Mouse (Mus musculus) adrenal gland, postnatal 10 days (tissue): ENCODE data around the gene Gpr18. TPM values are rescaled to one million over a fixed set of nuclear protein-coding genes. Genes with fewer than 3 reads are reported as not detected.

ENCODE experiments used
- DNase-seq: peaks from one replicate; pipeline ENCODE4 v3.0.0; 2021; ENCODE audit warnings: mixed read lengths
- long read RNA-seq, 2 experiments: library from polyadenylated mRNA; stranded (forward); transcript quantifications; one replicate each; pipeline ENCODE4 v2.0.0; 2021
- total RNA-seq, 2 experiments: library from RNA; stranded (reverse); gene quantifications; 2 replicates each; pipeline ENCODE4 v1.2.3; 2021

Gpr18 gene
- total RNA-seq = 1 to 10 TPM; 1.2 TPM
- long read RNA-seq, experiment 1, partial matches to known transcripts = 0 of 3 reads
- long read RNA-seq, experiment 1, other reads (novel, unspliced or antisense) = 0 of 3 reads
- long read RNA-seq, experiment 2 = 0 reads

DNA sequence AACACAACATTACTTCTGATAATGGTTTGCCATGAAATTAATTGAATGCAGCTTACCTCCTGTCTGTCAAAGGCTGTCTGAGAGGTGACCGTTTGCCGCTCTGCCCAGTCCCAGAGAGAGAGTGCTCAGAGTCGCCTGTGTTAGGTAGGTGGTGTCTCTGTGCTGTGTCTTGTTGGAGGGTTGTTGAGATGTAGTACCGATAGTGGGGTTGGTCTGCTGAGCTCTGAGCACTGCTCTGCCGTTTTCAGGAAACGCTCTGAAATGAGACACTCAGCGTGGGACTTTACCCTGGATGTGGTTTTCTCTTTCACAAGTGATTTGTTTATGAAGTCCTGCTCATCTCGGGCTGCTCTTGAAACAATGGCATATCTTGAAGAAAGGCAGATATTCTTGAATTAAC, at the start of gene Gpr18:
TSS of gene Gpr18 (minus strand) at position 161 of the 400 bp plus-strand sequence.
- no peak for DNase-seq

DNA sequence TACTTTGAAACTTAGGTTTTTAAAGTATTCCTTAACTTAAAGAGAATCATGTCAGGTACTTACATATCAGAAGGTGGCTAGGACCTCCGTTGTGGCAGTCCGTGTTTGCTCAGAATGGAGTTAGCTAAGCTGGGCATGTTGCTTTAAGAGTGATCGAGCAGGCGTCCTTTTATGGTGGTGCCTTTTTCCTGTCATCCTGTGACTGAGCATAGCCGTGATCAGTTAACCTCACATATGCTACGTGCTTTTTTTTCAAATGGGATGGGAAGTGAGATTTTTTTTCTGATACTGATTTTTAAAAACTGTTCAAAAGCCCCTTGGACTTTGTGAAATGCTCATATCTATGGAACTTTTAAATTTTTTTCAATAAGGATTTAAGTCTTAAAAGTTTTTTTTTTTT, 49.4 kb upstream of the Gpr18 start, which contains the start of gene Gpr183:
TSS of gene Gpr183 (minus strand) at position 206 of the 400 bp plus-strand sequence.
- no peak for DNase-seq

DNA sequence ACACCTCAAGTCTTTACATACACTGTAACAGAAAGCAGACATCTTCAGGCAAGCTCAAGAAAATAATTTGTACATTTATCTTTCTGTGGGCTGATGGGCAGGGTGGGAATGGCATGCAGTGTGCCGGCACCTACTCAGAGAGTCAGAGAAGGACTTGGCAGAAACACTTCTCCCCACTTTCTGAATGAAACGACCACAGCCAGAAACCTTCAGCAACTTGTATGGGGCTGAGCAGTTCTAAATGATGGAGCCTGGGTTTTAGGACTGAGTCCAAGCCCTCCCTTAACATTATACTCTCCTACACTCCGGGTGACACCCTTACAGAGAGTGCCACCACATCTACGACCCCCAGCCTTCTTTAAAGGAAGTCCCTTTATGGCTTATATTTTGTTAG, 48.4 kb upstream of the Gpr18 start:
- no peak for DNase-seq

DNA sequence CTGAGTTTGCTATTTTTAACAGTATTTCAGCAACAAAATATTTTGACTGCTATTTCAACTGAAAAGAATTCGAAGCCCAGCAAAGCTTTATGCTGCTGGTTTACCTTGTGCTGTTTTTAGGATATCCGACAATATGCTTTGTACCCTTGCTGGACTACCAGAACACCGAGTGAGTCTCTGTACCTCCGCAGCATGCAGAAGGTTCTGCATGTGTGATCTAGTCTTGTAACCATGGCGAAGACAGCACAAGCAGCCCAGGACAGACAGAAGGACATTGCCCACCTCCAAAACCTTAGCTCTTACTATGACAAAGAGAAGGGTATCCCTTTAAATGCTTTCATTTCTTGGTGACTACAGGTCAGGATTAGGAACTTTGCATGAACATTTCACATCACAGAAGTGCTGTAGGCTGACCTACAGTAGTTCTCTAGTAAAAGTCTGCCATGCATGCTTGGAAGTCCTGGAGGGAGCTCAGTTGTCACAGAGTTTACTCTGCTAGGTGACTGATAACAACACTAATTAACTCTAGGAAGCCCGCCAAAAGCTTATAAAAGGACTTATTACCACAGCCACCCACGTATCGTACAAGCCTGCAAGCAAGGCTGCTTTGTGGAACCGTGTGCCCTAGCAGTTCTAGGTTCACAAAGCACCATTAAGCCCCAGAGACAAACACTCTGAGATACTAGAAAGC, 47.8 kb upstream of the Gpr18 start:
- DNase-seq = no peak

DNA sequence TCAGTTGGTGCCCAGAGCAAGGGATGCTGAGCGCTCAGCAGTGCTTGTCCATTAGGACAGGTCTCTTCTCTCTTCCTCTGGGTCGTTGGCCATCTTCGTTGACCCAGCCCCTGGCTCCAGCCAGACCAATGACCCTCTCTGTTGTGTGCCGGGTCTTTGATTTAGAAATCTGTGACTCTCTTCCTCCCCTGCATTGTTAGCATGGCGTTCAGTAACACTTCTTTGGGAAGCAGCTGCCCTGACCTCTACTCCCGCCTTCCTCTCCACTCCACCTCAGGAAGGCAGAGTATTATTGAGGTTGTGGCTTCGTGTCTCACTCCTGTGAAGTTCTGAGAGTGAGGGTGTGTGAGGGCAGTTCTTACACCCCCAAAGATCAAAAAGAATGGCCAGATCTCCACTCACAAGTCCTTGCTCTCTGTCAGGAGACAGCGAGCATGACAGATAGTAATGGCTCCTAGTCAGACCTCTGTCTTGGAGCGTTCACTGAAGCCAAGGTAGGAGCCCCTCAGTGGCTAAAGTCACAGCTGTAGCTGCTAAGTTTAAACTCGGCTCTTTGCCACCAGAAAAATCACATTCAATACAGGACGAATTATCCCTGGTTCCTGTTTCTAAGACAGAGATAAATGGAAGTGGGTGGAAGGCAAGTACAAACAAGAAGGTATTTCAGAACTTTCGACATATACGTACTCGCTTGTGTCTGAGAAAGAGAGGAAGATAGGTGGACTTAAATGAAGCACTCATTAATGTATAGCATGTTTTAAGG, 46.7 kb upstream of the Gpr18 start:
- DNase-seq = no peak

DNA sequence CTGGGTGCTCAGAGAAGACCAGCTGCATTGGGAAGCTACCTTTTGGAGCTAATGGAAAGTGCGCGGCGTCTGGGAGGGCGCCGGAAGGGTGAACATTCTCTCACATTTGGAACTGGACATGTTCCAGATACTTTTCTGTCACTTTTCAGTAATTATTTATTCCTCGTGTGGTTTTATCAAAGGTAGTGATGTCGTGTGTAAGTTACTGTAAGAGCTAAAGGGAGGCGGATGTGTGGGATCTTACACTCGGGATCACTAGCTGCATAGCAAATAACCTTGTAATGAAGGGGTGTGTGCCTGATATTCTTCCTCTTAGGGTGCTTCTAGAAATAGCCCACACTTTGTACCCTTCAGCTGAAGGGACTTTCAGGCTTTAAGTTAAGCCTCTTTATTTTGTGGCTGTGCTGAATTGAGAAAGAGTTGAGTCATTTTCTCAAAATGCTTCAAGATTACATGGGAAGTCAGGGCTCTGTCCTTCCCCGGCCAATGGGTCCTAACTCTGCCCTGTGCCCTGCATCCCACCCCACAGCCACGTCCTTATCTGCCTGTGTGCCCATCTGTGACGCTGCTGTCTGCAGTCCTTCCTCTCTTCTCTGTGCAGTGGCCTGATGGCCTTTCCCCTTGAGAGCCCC, 46.0 kb upstream of the Gpr18 start:
- DNase-seq = no peak

DNA sequence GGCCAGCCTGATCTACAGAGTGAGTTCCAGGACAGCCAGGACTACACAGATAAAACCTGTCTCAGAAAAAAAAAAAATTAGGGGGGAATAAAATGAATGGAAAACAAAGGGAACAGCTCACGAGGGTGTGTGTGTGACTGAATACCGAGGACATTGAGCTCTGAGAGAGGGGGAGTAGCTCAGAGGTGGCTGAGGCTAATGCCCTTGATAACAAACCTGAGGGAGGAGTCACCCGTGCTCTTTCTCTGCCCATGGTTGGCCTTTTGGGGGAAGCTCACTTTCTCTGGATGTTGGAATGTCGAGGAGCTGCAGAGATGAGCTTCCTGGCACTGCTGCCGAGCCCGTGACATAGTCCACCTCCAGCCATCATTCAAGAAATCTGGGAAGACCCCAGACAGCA, 45.4 kb upstream of the Gpr18 start:
- DNase-seq = no peak

DNA sequence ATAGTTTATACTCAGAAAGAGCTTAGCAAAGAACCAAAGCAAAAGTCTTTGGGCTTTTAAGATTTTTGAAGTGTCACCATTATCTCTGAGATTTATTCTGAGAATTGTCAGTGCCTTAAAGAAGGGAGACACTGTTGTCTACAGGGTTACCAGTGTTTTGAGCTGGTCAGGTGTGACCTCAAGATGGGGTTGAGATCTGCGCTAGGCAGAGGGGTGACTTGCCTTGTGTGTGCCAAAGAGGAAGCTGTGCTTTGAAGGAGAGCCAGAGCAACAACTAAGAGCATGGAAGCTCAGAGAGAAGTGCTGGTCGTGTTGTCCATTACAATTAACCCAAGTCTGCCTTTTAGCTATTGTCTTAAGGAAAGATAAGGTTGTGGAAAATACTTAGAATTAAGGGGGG, 45.0 kb upstream of the Gpr18 start:
- DNase-seq = no peak

DNA sequence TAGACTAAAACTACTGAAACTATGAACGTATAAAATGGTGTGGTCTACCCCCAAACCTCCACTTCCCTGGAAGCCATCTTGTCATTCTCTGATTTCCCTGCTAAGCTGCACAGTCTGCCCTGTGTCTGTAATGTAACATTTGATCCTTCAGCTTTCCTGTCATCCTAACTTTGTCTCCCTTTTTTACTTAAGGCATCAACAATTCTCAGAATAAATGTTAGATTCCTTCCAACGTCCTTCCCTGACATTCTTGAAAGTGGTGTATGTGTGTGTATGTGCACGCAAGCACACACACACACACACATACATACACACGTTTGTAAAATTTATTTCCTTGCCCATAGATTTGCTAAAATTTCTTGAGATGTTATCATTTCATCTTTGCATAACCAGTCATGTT, 44.5 kb upstream of the Gpr18 start:
- no peak for DNase-seq

DNA sequence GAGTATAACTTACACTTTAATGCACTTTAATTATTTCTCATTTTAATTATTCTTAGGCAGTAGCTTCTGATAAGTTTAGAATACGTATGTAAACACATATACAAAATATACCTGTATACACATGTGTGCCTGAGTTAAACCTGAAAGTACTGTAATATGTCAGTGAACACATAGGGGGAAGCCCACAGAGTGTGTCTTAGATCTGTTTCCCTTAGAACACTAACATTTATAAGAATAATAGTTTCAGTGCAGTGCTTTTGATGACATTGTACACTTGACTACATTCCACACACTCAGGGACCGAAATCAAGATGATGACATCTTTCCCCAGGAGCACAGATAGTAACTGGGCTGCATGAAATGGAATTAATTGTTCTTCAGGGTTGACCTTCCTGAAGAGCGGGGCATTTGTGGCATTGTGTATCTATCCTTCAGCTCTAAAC, 44.0 kb upstream of the Gpr18 start:
- DNase-seq = no peak

DNA sequence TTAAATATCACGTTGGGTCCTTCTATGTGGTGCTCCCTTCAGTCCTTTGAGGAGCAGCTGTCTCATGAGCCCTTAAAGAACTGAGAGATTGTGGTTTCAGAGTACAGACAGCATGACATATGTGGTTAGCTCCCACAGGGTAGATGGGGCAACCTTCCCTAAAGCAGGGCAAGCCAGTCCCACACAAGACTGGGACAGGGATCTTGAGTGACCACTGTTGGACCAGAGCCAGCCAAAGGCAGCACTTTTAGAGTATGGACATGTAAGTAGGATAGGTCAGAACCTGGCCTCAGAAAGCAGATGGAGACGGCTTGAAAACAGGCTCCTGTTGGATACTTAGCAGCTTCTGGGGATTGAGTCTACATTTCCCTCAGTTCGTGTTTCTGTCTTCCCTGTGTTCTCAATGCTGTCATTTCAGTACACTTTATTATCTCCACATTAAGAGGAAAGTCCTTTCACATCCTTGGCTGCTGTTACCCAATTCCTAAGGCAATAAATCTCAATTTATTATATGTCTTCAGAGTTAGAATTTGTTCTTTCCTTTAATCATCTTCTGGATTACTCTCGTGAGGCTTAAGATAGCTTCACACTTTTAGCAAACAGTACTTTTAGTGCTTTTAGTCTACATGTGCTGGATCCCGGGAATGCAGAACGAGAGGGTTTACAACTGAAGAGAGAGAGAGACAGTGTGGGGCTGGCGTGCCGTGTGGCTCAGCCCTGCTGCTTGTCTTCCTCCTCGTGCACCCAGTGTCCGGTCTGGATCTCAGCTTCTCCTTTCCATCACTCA, 43.4 kb upstream of the Gpr18 start:
- DNase-seq = no peak

DNA sequence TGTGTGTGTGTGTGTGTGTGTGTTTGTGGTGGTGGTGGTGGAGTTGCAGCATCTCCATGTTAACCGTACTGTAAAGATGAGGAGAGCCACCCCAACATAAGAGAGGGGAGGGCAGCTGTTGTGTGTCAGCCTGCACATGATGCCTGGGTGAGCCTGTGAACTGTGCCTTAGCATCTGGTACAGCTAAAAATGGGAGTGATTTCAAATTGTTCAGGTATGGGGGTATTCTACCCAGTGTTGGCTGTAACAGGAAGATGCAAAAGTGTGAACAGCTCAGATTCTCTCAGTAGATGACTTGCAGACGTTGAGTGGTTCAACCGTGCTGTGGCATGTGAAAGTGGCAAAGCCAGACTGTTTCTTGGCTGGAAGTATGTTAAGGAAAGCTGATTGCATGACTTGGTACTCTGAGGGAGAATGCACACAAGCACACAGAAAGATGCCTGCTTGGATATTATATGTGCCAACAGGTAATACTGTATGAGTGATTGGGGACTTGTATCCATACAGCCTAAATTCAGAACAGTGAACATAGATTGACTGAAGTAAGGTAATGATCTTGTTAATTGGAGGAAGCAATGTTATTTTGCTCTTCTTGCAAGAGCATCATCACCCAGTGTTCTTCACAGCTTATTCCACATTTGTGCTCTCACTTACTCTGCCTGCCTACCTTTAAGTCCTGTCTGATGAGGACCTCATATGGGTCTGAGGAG, 42.6 kb upstream of the Gpr18 start:
- no peak for DNase-seq

DNA sequence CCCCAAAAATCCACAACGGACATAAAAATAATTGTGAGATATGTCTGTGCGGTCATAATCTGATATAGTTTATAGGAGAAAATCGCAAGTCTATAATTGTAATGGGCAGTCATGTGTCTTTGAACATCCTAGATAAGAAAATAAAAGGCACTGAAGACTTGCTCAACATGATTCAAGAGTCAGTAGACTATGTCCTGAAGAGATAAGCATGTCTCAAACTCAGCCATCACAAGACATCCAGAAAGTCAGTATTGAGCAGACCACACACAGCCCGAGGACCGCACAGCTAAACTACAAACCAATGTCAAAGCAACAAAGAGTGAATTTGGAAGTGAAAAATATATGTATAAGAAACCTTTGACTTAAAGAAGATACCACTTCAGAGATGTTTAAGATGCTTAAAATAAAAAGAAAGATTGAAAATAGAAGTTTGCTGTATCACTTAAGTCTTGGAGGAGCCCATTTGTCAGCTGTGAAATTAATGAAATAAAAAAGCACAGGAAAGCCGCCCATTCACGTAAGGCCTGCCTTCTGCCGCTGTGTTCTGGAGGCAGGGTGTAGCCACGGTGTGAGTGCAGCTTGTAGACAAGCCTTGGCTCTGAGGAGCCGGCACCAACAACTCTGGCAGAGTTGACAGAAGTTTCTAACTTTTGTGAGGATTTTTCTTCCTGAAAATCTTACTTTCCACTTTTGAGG, 41.7 kb upstream of the Gpr18 start:
- DNase-seq = no peak

DNA sequence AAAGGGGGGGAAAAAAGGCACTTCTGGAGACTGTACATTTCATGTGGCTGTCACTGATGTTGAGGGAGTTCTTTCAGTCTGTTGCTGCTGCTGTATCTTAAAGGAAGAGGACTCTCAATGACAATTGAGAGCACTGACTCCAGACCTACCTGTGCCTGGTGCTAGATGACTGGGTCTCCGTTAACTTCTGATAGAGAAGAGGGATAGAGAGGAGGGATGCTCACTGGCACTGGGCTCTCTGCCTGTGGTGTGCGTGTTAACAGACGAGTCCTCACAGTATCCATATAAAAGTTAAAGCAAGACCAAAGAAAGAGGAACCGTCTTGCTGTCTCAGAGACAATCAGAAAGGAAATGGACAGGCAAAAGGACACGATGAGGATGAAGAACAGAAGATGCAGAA, 40.7 kb upstream of the Gpr18 start:
- DNase-seq = no peak

DNA sequence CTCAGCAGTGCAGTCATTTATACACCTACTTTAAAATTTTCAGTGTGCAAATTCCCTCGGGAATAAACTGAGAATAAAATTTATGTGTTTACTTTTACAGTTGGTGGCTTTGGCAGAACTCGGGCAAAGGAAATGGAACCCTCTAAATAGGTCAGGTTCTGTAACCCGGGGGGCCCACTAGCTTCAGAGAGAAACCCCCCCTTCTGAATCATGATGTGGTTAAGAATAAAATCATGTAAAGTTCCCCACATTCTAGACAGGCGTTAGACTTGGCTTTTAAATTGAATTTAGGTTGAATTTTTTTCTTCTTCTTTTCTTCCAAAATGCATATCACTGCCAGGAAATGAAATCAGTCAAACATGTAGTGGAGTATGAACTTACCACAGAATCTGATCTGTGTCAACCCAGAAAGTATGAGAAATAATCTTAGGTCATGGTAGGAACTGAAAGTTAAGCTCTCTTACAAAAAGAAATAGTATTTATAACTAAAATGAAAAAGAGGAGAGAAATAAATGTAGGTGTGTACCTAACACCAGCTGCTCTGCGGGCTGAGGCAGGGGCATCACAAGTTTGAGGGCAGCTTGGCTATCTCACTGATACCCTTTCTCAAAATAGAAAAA, 39.7 kb upstream of the Gpr18 start:
- no peak for DNase-seq

DNA sequence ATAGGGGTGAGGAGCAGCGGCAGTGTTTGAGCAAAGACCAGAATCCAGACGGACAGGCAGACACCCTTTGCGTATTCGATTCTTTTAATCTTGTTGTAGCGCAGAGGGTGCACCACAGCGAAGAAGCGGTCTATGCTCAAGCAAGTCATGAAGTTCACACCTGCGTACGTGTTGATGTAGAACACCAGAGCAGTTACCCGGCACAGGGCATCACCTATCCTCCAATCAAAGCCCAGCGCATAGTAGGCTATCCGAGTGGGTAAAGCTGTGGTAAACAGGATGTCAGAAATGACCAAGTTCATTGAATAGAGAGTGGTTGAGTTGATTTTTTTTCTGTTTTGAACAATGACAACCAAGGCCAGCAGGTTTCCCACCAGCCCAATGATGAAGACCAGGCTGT, 39.0 kb upstream of the Gpr18 start:
- DNase-seq = no peak

DNA sequence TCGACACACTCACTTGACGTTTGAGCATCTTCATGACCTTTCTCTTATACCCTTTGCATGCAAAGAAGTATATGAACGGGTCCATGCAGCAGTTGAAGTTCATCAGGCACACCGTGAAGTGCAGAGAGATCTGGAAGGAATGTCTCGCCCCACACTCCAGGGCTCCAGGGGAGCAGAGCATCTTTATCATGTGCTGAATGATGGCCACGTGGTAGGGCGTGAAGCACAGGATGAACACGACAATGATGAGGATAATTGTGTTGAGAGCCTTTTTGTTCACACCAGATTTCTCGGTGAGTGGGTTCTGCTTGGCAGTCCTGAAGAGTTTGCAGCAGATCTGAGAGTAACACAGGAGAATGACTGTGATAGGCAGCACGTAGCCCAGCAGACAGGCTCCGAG, 38.5 kb upstream of the Gpr18 start:
- DNase-seq = no peak

DNA sequence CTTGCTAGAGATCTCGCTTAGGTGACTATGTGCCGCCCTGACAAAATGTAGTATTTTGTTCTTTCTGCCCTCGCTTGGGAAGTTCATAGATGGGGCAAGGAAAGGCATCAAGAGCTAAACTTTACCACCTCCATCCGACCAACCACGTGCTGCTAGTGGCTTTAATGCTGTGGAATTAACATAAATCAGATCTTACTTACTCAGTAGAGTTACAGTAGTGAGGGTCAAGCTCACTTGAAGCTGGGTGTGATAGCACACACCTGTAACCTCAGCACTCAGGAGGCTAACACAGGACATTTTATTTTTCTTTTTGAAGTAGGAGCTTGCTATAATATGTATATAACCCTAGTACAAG, 36.4 kb upstream of the Gpr18 start:
- no peak for DNase-seq

DNA sequence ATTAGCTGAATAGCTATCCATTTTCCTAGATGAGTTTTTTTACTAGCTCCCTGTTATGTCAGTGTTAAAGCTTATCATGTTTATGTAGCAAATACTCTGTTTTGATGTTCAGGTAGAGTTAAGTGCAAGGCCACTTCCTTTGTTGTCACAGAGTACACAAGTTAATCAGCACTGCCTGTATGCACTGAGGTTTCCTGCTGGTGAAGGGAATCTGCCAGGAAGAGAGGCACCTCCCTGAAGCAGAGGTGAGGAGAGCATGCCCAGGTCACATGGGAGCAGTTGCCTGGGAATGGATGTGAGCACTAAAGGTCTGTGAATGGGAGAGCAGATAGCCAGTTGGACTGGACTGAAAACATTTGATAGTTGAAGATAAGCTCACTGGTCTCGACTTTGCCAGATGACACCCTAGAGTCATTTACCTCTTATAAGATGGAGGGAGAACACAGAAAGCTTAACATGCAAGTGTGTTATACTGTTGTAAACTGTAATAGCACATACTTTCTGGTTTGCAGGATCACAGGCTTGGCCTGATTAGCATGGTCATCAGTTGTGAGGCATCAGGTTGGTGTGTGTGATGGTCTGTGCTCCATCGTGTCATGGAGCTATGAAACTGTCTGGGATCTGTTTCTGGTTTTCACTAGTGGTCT, 35.9 kb upstream of the Gpr18 start:
- DNase-seq = no peak

DNA sequence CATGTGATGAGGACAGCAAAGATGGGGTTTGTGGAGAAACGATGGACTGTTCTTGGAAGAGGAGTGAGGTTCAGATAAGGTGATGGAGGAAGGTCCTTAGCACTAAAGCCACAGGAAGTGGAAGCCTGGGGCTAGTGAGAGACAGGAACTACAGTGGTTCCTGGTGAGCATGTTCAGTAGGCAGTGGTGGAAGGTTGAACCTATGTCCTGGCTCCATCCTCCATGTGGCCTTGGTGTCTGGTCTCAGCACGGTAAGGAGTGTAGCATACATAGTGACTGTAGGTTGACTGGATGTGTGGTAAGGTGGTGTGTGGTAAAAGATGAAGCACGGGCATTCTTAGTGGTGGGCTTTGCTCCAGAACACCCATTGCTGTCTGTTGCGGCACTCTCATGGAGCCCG, 34.3 kb upstream of the Gpr18 start:
- no peak for DNase-seq
